Mouse (Mus musculus): ENCODE results near the gene Eaf1.

DNA sequence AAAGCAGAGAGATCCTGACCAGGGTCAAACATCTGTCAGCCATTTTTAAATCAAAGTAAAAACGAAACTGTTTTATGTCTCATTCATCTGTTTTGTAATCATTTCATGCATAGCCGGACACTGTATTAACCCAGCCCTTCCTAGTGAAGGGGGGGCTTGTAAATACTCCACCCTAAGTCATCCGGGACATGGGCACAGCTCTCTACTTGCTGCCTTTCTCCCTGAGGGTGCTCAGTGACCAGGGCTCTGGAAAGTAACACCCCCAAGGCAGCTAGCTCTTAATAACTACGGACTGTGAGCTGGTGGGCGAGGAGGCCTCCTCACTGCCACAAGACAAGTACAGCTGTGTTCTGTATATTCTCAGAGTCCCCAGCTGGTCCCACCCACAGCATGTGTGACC is 45.2 kb upstream of the Eaf1 start:
- TF ChIP-seq ZC3H11A (IDR thresholded peaks at IDR 0.05; ENCODE audit: borderline replicate concordance, low read depth, low read length): no peak
- no peak for TF ChIP-seq HCFC1 (IDR thresholded peaks at IDR 0.05; ENCODE audit: borderline replicate concordance, insufficient read depth, low read length)
- no peak for TF ChIP-seq MAFK (IDR thresholded peaks at IDR 0.05; ENCODE audit: insufficient read depth, low read depth, low read length)
